Mouse (Mus musculus) cerebellum, postnatal 14 days (tissue): ENCODE measurements at regions not wholly inside any gene's neighbourhood (a gene's known extent, or its start where the extent isn't known, plus 50 kb on each side); places are given as distances from the start of the nearest gene placed in this dataset.
A peak's percentile ranks its signal among the peaks of the same experiment; 100 is the strongest.

Experiments used
- DNase-seq, 2 experiments: peaks; one replicate each; pipeline ENCODE4 v3.0.0; 2021; ENCODE audit warnings: mixed read lengths in 2 of 2

DNA sequence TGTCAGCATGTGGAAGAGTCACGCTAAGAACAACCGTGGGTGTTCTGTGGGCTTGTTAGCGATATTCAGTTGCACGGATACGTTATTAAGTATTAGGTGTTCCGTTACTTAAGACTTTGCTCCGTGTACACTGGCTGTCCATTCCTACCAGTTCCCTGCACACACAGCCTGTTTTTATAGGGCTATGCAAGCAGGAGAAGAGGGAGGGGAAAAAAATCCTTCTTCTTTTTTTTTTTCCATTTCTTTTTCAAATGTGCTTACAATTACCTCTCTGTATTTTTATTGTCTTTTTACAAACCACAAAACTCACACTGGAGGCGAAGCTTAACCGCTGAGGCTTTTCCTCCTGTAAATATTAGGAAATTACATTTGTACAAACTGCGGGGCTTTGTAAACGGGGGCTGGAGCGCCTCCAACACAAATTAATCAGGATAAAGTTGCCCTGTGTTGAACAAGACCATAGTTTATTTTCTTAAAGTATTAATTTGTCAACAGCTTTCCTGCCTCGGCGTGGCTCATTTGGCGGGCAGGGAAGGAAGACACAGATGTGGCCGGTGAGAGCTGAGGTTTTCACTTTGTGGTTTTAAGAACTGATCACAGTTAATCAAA lies 340.8 kb upstream of the Mki67 start:
- DNase-seq = no peak

DNA sequence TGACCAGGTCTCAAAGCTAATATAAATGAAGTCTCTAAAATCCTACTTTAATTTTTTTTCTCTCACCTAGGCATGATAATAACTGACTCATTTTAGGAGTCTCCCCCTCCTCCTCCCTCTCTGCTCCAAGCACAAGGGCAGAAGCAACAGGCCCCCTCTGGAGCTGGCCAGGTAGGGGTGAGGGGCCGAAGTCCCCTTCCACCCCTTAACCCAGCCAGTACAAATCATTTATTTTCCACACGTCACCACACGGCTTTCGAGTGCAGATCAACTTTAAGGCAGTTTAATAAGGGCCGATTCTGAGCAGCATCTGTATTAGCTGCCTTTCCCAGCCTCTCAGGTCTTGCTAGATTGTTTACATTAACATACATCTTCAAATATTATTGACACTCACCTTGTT lies 342.2 kb upstream of the Mki67 start:
- no peak for DNase-seq

DNA sequence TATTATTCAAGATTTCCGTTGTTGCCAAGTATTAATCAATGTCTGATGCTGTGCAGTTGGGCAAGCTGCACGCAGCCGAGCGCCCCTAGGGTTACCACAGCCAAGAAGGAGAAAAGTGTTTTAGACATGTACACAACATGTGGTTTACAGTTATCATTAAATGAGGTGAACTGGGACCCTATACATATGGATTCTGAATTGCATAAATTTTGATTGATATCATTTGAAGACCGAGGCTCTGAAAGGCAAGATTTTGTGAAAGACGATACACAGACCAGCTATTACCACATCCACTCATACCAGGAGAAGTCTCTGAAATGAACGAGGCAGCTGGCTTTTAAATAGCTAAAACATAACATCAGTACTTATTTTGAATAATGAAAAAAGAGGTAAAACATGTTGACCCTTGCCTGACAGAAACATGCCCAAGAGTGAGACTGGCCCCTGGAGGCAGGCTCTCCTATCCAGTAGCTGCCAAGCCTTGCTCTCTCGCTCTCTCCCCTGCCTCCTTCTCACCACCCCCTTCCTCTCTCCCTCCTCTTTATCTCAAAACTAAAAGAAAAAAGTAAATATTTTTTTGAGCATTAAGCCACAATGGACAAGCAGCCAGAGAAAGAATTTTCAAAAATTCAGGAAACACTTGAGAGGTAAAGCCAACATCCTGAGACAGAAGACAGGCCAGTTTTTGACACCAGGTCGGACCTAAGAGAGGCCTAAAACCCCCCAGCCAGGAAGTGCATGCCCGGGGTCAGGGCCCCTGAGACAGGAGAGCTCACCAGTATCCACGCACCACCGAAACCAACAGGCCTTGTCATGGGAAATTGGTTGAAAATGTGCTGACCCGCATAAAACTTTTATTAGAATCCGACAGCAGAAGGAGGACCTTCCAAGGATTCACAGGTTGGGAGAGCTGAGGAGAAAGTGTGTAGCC lies 342.9 kb upstream of the Mki67 start:
- no peak for DNase-seq

DNA sequence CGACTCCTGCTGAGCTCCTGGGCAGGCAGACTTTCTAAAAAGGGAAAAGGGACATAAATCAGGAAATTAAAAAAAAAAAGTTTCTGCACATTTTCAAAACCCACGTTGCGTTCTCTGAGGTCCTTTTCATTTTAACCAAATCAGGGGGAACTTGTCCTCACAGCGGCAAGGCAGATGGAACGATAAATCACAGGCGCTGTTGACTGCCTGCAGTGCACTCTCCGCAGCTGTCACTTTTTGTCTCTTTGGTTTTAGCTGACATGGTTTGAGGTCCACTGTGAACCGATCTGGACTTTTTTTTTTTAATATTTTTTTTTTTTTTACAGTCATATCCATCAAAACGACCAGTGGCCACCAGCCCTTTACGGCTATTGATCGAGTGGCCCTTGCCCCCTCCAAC lies 343.7 kb upstream of the Mki67 start:
- DNase-seq = no peak

DNA sequence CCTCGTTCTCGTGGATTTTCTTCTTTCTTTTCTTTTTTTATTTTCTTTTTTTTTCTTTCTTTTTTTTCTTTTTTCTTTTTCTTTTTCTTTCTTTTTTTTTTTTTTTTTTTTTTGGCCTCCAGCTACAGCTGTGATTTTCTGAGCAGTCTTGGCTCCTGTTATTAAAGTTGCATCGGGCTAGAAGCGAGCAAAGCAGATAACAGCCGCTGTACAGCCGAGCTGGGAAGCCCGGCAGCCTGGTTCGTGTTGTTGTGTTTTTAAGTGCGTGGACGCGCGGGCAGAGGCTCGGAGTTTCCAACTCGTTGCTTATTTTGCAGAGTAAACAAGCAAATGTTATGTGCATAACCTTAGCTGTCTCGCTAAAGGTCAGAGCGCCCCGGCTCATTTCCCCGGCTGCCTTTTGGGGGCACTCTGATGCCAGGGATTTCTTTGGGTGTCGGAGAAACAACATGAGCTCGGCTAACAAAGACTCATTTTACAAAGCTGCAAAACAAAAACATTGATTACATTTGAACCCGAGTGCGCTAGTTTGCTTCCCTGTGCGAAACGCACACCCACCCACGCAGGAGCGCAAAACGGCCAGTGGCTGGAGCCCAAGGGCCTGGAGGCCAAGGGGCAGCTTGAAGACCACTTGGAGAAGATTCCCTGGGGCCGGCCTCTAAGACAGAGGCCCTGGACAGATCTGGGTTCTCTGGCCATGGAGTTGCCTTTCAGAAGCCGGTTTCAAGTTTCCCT lies 344.3 kb upstream of the Mki67 start:
- peak; percentile 62 to 73 for DNase-seq

DNA sequence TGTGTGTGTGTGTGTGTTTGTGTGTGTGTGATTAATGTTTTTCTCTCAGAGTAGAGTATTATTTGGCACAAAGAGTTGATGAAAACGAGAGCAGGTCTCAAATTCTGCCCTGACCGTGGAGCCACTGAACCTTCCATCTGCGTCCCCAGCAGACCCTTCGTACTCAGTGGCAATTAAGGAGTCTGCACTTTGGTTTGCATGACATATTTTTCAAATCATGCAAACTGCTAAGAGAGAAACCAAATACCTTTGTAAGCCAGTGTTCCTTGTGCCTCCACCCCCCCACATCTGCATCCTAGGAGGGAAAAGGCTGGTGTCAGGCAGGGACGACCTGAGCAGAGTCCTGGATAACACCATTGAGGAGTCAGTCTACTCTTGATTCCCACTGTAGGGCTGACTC lies 346.5 kb upstream of the Mki67 start:
- DNase-seq = no peak

DNA sequence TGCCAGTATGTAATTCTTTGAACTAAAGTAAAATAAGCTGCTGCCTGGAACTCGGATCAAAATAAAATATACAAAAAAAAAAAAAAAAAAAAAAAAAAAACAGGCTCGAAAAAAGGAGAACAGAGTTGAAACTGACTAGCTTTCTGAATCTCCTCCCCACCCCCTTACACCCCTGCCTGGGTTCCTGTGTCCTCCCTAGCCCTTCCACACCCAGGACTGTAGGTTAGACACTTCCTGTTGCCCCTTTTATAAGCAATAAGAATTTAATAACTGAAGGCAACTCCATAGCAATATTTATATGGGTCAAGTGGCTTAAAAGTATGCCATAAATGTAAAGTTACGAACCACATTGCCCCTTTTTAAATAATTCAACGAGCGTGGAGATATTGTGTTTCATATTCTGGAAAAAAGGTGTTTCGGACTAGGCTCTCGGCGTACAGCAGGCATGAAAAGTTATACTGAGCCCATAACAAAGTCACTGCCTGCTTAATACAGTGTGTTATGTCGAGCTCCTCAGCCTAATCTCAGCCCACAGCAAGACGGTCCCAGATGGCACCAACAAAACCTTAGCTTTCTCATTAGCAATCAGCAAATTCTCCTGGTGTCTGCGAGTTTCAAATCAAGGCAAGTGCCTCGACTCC lies 349.0 kb upstream of the Mki67 start:
- DNase-seq = no peak

DNA sequence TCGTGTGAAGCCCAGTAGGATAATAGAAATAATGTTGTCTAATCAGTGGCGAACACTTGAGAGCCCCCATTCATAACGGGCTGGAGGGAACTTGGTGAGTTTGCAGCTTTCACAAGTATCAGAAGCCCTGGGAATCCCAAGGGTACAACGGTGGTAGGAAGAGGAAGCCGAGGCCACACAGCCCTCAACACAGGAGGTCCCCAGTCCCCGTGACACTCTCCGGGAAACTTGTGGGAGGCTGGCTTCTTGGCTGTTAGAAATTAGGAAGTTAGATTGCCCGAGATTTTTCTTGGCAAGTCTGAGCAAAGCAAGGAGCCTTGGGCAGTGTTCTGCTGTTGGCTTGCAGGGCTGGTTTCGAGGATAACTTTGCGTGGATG lies 349.5 kb upstream of the Mki67 start:
- no peak for DNase-seq

DNA sequence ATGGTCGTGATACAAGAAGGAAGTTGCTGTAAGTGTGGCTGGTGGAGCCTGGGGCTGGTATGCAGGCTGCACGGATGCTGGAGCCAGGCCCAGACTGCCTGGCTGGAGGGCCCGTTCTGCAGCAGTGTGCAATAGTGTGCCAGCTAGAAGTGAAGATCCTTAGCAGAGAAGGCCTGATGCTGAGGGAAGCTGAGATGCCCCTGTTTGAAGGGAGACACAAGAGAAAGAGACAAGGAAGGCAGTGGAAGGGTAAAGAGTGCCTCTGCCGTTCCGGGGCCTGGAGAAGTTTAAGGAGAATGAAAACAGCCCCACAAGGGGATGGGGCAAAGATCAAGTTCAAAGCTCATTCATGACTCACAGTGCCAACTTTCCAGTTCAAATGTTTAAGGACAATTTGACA lies 354.7 kb upstream of the Mki67 start:
- peak; percentile 50 to 61 for DNase-seq

DNA sequence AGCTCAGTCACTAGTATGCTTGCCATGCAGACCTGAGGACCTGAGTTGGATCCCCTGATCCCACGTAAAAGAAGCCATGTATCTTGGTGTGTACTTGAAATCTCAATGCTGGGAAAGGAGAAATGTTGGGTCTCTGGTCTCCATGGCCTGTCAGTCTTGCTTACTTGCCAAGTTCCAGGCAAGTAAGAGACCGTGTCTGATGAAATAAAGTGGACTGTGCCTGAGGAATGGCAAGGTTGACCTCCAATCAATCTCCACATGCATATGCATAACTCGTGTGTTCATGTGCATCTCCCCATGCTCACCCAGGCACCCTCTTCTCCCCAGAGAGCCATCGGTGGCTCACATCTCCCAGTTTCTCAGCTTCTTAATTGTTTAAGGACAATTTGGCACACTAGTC lies 355.2 kb upstream of the Mki67 start:
- no peak for DNase-seq

DNA sequence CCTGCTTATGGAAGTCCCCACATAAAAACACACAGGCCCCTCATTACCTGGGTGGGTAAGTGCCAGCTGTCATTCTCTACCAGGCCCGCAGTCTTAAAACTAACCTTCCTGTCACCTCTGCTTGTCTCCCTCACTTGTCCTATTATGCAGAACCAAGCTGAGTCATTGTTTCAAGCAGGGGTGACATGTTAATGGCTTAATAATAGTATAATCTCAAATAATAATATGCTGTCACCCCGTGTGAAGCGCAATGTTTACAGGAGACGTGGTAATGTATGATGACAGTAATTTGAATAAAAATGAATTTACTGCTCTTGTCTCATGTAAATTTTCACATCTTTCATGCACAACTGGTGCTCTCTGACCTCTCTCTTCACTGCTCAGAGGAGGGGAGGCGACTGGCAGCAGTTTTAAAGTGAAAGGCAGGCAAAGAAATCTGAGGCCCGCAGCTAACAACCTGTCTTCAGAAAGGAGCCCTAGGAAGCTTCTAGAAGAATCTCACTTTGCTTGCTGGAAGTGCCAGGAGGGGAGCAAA lies 357.2 kb upstream of the Mki67 start:
- DNase-seq = no peak

DNA sequence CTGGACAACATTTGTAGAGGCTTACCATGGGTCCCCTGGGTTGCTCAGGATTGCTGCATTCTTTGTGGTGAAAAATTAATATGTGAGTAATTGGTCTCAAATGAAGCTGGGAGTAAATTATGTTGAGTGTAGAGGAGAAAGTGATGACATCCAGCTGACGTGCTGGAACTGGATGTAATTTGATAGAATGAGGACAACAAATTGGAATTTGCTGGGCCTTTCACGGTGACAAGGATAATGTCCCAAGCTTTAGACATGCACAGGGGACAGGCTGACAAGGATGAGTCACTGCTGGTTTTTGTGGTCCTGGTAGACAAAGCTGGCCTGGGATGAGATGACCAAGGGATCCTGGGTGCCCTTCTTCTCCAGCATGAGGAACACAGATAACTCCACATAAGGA lies 357.9 kb upstream of the Mki67 start:
- DNase-seq = no peak

DNA sequence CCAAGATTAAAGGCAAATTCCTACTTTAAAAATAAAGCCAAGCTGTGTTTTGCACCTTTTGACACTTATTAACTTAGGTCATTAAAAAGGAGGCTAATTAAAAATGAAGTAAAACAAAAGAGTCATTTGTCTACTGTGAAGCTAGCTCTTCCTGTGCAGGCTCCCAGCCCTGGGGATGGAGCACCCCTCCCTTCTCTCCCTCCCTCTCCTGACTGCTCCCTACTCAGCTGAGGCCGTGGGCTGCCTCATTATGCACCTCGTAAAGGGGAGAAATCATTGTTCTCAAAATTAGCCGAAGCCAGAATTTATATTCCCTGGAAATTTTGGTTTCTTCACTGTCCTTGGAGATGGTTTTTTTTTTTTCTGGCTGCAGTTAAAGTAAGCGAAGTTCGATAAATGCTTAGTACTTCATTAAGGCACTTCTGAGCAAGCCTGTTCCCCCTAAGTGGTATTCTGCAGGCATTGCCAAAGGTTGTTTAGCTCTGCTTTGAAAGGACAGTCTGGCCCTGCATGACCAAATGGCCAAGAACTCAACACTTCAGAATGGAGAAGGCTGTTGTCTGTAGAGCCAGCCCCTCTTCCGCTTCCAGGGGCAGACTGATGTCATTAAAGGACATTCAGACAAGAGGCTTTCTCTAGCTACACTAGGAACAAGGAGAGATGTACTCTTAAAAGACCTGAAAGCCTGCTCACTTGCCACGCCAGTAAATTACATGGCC lies 365.5 kb upstream of the Mki67 start:
- no peak for DNase-seq

DNA sequence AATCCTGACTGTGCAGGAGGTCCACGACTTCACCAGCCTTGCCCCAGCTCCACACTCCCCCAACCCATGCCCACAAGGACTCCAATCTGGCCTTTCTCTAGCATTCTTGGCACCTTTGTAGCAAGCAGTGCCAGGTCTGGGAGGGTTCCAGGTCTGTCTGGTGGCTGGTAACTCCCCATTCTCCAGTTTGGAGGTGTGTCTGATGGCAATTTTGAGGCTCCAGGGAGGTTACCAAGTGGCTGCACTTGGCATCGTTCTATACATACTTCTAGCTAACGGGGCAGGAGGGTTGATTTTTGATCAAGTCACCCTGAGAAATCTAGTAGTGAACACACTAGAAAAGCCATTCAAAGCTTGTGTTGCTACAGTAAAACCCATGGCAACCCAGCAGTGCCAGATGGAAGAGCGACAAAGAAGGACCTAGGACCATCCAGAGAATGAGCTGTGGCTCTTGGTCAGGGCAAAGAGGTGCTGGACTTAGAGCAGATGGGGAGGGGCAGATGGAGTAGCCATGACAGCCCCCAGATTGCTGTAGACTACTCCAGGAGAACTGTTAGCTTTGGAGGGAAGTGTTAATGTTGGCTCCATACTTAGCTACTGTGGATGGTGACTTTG lies 366.2 kb upstream of the Mki67 start:
- DNase-seq = peak; percentile 85 to 90

DNA sequence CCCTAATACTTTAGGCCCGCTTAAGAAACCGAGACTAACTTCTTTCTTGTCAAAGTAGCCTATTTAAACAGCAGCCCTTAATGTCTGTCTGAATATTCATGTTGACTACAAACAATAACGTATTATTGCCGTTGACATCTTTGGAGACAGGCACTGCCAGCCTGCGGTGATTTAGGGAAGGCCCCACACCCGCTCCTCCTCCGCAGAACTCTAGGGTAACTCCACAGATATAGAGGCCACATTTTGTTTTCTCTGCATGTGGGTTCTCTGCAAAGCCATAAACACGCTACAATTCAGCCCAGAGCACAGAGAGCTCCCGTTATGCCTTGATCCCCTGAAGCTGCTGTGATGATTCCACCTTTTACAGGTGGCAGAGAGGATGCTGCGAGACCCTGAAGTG lies 366.8 kb upstream of the Mki67 start:
- DNase-seq = no peak

DNA sequence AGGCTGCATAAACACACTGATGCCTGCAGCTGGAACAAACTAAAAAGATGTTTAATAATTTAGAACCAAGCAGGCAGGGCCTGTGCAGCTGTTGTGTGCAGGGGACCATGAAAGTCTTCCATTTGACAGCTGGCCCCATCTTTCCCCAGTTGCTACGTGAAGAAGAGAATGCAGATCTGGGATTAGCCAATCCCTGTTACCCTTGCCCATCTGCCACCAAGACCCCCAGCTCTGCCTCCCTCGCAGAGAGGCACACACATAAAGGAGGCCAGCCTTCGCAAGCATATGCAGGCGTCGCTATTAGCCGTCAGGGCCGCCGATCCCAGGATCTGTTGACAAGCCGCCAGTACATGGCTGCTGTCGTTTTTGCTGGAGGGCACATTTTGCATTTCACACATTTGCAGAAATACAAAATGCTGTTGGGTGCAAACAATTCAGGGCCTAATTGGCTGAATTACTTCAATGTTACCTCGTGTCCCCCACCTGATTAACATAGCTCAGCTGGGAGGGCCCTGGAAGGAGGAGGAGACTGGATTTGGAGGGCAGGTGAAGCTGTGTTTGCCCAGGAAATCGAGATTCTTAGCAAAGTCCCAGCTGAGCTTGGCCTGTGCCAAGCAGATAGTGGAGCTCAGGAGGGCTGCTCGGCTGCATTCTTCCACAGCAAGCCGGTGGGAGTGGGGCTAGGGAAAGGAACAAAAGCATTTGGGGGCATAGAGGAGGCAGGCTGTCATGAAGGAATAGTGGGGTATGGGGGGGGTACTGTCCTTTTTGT lies 367.6 kb upstream of the Mki67 start:
- DNase-seq = peak; percentile 34 to 57

DNA sequence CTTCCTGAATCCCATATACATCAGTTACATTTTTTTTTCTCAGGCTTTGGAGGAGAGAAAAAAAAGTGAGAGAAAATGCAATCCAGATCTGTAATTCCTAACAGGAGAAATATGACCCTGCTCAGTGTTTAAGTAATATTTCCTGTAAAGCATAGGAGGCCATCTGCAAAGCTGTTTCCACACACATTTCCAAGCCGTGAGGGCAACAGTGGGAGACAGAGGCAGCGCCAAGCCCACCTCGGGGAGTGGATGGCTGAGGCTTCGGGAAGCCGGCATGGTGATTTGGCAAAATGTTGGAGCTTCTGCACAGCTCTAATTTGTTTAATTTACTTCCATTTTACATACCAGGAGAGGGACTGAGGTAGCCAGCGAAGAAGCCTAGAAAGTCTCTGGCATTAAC lies 372.6 kb upstream of the Mki67 start:
- DNase-seq = peak; percentile 27 to 60

DNA sequence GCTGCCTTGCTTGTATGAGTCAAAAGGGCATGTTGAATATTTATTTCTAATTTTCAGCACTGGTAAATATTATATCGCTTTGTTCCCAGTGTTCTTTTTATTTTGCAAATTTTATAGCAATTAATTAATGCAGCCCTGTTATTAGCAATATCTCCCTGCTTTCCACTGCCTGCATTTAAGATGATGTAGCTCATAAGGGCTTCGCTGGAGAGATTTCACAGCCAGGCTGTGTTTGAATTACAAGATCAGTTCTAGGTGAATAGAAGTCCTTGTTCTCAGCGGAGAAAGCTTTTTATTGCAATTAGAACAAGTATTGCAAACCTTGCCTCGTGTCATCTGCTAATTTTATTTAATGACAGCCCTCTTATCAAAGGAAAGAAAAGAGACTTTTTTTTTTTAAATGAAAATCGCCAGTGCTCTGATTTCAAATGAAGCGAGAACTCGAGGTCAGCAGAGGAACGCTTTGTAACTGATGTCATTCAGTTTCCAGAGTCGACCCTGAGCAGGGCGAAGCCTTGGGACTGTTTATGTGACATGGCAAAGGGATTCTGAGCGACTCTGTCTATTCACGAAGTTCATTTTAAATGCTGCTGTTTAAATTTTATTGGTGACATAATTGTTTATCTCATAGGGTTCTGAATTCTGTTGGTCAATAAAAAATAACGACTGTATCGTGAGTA lies 378.7 kb upstream of the Mki67 start:
- no peak for DNase-seq

DNA sequence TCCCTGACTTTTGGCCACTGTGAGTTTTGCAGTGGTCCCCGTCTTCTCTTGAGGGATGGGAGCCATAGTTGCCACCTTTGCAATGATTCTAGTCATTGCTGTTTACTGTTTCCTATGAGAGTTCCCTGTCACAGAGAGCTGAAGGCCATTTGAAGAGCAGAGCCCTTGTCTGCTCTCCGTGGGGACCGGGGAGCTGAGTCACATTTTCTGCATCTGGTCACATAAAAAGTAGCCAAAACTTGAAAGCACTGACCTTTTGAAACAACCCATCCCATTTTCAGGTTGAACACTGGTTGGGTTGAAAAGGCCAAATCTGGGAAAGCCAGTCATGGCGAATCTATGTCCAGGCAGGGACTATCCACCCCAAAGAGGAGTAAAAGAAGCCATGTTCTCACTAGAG lies 387.9 kb upstream of the Mki67 start:
- DNase-seq = no peak

DNA sequence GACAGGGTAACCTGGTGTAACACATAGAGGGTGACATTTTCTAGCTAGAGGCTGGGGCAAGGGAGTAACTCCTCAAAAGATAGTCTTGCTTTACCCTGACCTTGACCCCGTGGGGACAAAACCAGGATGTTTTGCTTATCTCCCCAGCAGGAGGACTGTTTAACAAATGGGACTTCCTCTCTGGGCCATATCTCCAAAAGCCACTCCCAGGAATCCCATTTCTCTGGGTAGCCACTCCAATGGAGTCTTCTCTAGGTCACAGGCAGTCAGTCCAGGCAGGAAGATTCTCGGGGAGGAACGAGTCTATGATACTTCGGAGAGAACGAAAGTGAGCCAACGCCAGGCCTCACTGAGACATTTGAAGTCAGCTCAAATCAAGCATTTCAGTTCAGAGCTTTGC lies 396.0 kb upstream of the Mki67 start:
- no peak for DNase-seq

DNA sequence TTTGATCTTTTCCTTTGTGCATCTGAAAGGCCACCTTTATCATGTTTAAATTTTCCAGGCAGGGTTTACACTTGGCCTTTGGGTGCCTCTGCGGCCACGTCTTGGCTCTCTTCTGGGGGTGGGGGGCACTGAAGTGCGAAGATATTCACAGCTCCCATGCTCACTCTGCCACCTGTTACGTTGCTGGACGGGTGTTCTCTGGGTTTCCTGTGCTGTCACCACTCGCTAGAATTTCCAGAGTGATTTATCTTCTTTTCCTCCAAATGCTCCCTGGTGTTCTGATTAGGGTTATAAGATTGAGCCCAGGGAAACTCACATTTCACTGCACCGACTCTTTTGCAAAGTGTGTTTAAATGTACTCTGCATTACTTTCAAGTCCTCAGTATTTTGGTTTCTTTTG lies 404.8 kb upstream of the Mki67 start:
- no peak for DNase-seq
